Mouse (Mus musculus) limb, embryonic 12.5 days (tissue): Measurements from ENCODE around the gene Epha6. TPM values are rescaled to one million over a fixed set of nuclear protein-coding genes. Genes with fewer than 3 reads are reported as not detected.
A peak's percentile ranks its signal among the peaks of the same experiment; 100 is the strongest.

Experiments used
- ATAC-seq: fragments of 200-750 bp; cut with Nextera tagmentation; 2 replicates; pipeline ENCODE4 v1.8.0; 2017; ENCODE audit warnings: low read depth, moderate TSS enrichment; ENCODE audit not compliant: insufficient number of reproducible peaks, insufficient read depth, low FRiP score, low TSS enrichment
- H3K27ac ChIP-seq: fragments of 300-500 bp; sonication (generic); 2 replicates; pipeline ENCODE4 v1.5.1; 2016; ENCODE audit warnings: mild to moderate bottlenecking, moderate library complexity
- H3K27me3 ChIP-seq: fragments of 300-500 bp; sonication (generic); 2 replicates; pipeline ENCODE4 v1.6.1; 2016; ENCODE audit warnings: mild to moderate bottlenecking, moderate library complexity
- H3K36me3 ChIP-seq: fragments of 300-500 bp; sonication (generic); 2 replicates; pipeline ENCODE4 v1.6.1; 2016; ENCODE audit warnings: mild to moderate bottlenecking, moderate library complexity
- H3K4me1 ChIP-seq: fragments of 300-500 bp; sonication (generic); replicated peaks from 2 replicates; pipeline ENCODE4 v1.6.1; 2016
- H3K4me2 ChIP-seq: fragments of 300-500 bp; sonication (generic); 2 replicates; pipeline ENCODE4 v1.6.1; 2016; ENCODE audit warnings: mild to moderate bottlenecking, moderate library complexity
- H3K4me3 ChIP-seq: fragments of 300-500 bp; sonication (generic); replicated peaks from 2 replicates; pipeline ENCODE4 v1.5.1; 2016; ENCODE audit warnings: mild to moderate bottlenecking
- H3K9ac ChIP-seq: fragments of 300-500 bp; sonication (generic); replicated peaks from 2 replicates; pipeline ENCODE4 v1.6.1; 2016; ENCODE audit warnings: mild to moderate bottlenecking, moderate library complexity
- H3K9me3 ChIP-seq: fragments of 300-500 bp; sonication (generic); 2 replicates; pipeline ENCODE4 v1.6.1; 2016; ENCODE audit warnings: mild to moderate bottlenecking, moderate library complexity
- WGBS: fragments of 180-500 bp; shearing (Covaris S2); methylation state at CpG from one replicate; pipeline ENCODE4 v1.1.7; 2016; 5-methylcytosine and 5-hydroxymethylcytosine counted together
- polyA plus RNA-seq: library from polyadenylated mRNA; unstranded; fragments of >200 nt; fragmentation: Nextera tagmentation; extraction: Ambion mirVana; gene quantifications from 2 replicates; pipeline ENCODE4 v1.2.1, GENCODE M21; 2016

Gene Epha6
- polyA plus RNA-seq, result 0.51 TPM in 2 replicates

DNA sequence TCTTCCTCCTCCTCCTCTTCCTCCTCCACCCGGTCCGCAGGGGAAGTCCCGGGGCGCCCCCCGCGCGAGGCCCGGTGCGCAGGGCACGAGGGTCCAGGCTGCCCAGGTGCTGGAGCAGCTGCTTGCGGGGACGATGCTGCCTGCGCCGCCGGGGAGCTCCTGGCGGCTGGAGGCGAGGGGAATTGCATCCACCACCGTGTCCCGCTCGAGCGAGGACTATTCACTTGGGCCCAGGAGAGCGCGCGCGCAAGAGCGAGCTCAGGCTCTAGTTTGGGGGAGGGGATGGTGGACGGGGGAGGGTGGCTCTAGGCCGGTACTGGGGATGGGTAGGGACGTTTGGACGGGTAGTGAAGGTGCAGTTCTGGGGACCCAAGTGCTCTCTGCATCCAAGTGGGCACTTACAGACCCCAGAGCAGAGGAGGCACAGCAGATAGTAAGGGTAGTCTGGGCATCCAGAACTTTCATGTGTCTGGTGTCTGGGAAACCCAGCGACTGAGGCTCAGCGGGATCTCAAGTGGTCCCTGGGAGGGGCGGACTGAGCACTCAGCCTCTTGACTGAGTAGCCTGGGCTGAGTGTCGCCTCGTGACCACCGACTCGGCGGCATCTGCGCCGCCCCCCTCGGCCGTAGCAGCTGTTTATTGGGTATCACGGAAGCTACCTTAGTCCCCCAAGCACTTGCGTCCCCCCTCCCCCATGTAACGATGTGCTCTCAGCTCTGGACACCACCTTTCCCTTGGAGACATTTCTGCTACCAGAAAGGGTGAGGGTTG lies at the start of gene Epha6:
Gene Epha6 (minus strand): TSS at position 471 of the 771 bp plus-strand sequence.
- ATAC-seq, result peak; percentile 82
- no peak within 1 kb of the TSS for H3K27ac ChIP-seq
- peak within 1 kb of the TSS; percentile 50; the same call in 1 of the 2 replicates for H3K9ac ChIP-seq
- H3K4me2 ChIP-seq, result peak within 1 kb of the TSS; percentile 92
- peaks cover 35% of the 10 kb centered on the region for H3K27me3 ChIP-seq
- peaks cover 14% of the 10 kb centered on the region for H3K4me1 ChIP-seq
- H3K36me3 ChIP-seq, result no peaks in the 10 kb centered on the region
- H3K9me3 ChIP-seq, result no peaks in the 10 kb centered on the region
- H3K4me3 ChIP-seq, result peak within 1 kb of the TSS; percentile 50
- 1% methylated on average over 45 of the region's 45 CpGs for WGBS

DNA sequence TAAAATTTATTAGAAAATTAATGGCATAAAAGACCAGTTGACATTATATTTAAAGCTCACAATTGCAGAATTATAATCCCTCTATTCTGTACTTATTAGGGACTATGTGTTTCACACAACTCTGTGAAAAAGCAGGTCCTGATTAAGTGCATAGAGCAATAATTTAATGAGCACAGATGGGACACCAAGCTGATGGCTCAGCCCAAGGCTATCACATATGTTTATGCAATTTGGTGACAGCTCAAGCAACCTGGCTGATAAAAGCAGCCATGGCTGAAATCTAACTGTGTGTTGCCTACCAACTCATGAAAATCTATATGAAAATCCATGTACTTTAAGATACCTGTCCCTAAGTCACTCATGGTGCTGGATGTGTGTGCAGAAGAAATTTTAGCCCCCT lies 46.4 kb upstream of the Epha6 start:
- no peak overlapping the region for H3K9ac ChIP-seq
- no peak overlapping the region for H3K27ac ChIP-seq
- no peak overlapping the region for H3K4me2 ChIP-seq
- no peaks in the 10 kb centered on the region for H3K27me3 ChIP-seq
- no peak for ATAC-seq
- no peak overlapping the region for H3K4me3 ChIP-seq
- no peaks in the 10 kb centered on the region for H3K36me3 ChIP-seq
- no peaks in the 10 kb centered on the region for H3K9me3 ChIP-seq
- no peaks in the 10 kb centered on the region for H3K4me1 ChIP-seq

DNA sequence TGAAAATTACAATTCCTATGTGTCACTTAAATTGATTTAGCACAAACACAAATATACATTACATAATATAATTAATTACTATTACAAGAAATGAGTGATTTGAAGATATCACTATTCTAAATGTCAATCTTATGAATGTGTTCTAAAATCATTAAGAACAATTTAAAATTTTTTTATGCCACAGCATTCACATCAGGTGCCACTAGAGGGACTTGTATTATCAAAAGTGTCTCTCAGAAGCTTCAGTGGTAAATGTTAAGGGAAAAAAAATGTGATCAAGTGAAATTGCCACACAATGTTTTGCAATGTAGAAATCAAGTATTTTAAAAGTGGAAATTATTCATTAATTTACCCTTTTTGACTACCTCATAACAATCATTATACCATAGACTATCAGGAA lies 22.8 kb upstream of the Epha6 start:
- H3K9me3 ChIP-seq, result no peaks in the 10 kb centered on the region
- H3K27ac ChIP-seq, result no peak overlapping the region
- no peaks in the 10 kb centered on the region for H3K36me3 ChIP-seq
- H3K4me1 ChIP-seq, result no peaks in the 10 kb centered on the region
- no peak for ATAC-seq
- no peak overlapping the region for H3K4me2 ChIP-seq
- no peaks in the 10 kb centered on the region for H3K27me3 ChIP-seq
- H3K9ac ChIP-seq, result no peak overlapping the region
- no peak overlapping the region for H3K4me3 ChIP-seq

- Histone ChIP-seq H3K9ac (0 out of 2 replicates have a peak overlapping the region, but pooled peaks have one; percentile 18), H3K4me1 (peaks cover 14% of the 10 kb centered on the region), H3K27ac (no peak overlapping the region), H3K4me2 (peak overlapping the region; percentile 92), H3K27me3 (peaks cover 35% of the 10 kb centered on the region), H3K4me3 (peak overlapping the region; percentile 50), H3K9me3 (no peaks in the 10 kb centered on the region), H3K36me3 (no peaks in the 10 kb centered on the region)
- ATAC-seq, result peak; percentile 74
- WGBS, result under 1% methylated on average over 38 of the region's 38 CpGs
These were observed 677 bp upstream of the Epha6 start for GRCm38 (mm10) chr16:60605832-60606583.

GRCm38 (mm10) chr16:60604613-60605012 lies 718 bp downstream of the Epha6 start:
- peaks cover 14% of the 10 kb centered on the region for H3K4me1 ChIP-seq
- H3K36me3 ChIP-seq, result no peaks in the 10 kb centered on the region
- peaks cover 35% of the 10 kb centered on the region for H3K27me3 ChIP-seq
- H3K4me2 ChIP-seq, result peak overlapping the region; percentile 92
- H3K9me3 ChIP-seq, result no peaks in the 10 kb centered on the region
- H3K27ac ChIP-seq, result no peak overlapping the region
- ATAC-seq, result 0 out of 2 replicates have a peak, but pooled peaks have one; percentile 14
- H3K9ac ChIP-seq, result peak overlapping the region; percentile 50; the same call in 1 of the 2 replicates
- WGBS, result 4% methylated on average over 10 of the region's 10 CpGs
- peak overlapping the region; percentile 50 for H3K4me3 ChIP-seq

GRCm38 (mm10) chr16:60585322-60585721 lies 20.0 kb downstream of the Epha6 start:
- Histone ChIP-seq H3K4me1 (no peaks in the 10 kb centered on the region), H3K27ac (no peak overlapping the region), H3K4me2 (no peak overlapping the region), H3K36me3 (no peaks in the 10 kb centered on the region), H3K4me3 (no peak overlapping the region), H3K9me3 (no peaks in the 10 kb centered on the region), H3K9ac (no peak overlapping the region), H3K27me3 (no peaks in the 10 kb centered on the region)
- WGBS, result 76% methylated on average over 3 of the region's 3 CpGs
- no peak for ATAC-seq

DNA sequence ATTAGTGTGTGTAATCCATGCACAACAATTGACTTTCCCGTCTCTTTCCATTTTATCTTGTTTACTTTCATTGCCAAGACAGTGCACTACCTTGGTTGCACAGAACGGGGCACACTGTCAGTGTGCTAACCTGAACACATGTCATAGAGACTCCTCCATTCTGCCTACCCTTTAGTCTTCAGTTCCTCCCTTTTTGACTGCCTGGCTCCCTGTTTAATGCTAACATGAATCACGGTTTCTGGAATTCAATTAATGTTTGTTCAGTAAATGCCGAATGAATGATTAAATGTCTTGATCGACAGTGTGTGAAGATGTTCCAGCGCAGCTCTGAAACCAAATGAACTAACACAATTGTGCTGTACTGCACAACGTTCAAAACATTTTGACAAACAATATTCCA lies 20.6 kb downstream of the Epha6 start:
- H3K36me3 ChIP-seq, result no peaks in the 10 kb centered on the region
- H3K27ac ChIP-seq, result no peak overlapping the region
- H3K27me3 ChIP-seq, result no peaks in the 10 kb centered on the region
- no peak overlapping the region for H3K4me3 ChIP-seq
- H3K9me3 ChIP-seq, result no peaks in the 10 kb centered on the region
- no peak overlapping the region for H3K9ac ChIP-seq
- ATAC-seq, result no peak
- no peaks in the 10 kb centered on the region for H3K4me1 ChIP-seq
- WGBS, result 86% methylated on average over 7 of the region's 7 CpGs
- H3K4me2 ChIP-seq, result no peak overlapping the region

DNA sequence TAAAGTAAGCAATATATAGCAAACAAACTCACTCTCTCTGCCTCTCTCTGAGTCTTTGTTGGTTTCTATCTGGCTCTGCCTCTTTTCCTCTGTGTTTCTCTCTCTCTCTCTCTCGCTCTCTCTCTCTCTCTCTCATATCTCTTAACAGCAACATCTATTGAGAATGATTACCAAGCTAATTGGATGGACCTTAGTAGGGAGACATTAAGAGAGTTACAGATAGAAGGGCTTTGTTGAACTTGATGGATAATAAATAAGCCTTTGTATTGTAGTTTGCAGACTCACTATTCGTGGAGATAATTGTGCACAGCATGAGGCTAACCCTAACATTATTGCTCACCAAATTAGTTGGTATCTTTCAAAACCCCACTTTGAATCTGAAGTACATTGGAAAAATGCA lies 34.8 kb downstream of the Epha6 start:
- no peak overlapping the region for H3K4me3 ChIP-seq
- H3K36me3 ChIP-seq, result no peaks in the 10 kb centered on the region
- H3K9ac ChIP-seq, result no peak overlapping the region
- 74% methylated on average over 2 of the region's 2 CpGs for WGBS
- H3K27ac ChIP-seq, result no peak overlapping the region
- H3K9me3 ChIP-seq, result no peaks in the 10 kb centered on the region
- no peak overlapping the region for H3K4me2 ChIP-seq
- no peak for ATAC-seq
- no peaks in the 10 kb centered on the region for H3K27me3 ChIP-seq
- H3K4me1 ChIP-seq, result no peaks in the 10 kb centered on the region

GRCm38 (mm10) chr16:60544385-60544784 lies 60.9 kb downstream of the Epha6 start:
- no peak for ATAC-seq
- Histone ChIP-seq H3K27ac (no peak overlapping the region), H3K9ac (no peak overlapping the region), H3K9me3 (no peaks in the 10 kb centered on the region), H3K4me3 (no peak overlapping the region), H3K27me3 (no peaks in the 10 kb centered on the region), H3K4me2 (no peak overlapping the region), H3K36me3 (no peaks in the 10 kb centered on the region), H3K4me1 (no peaks in the 10 kb centered on the region)
- 73% methylated on average over 4 of the region's 4 CpGs for WGBS

GRCm38 (mm10) chr16:60538233-60538632 lies 67.1 kb downstream of the Epha6 start:
- no peak; the same call in 1 of the 2 replicates for ATAC-seq
- H3K4me1 ChIP-seq, result no peaks in the 10 kb centered on the region
- H3K4me2 ChIP-seq, result no peak overlapping the region
- H3K4me3 ChIP-seq, result no peak overlapping the region
- no peaks in the 10 kb centered on the region for H3K9me3 ChIP-seq
- no peaks in the 10 kb centered on the region for H3K36me3 ChIP-seq
- no peaks in the 10 kb centered on the region for H3K27me3 ChIP-seq
- no peak overlapping the region for H3K27ac ChIP-seq
- H3K9ac ChIP-seq, result no peak overlapping the region

DNA sequence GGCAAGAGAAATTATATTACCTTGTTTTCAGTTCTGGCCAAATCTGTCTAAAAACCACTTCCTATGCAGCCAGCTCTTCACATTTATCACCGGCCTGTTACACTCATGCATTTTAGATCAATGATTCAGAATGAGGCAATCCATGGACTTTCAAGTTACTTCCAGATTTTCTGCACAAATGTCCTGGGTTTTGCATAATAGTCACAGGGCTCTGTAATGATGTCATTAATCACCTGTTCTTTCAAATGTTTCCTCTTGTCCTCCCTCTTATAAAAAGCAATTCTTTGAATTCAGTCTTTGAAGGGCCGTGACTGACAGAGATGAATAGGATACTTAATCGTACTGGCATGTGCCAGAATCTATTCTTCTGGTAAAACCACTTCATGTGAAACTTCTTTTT lies 95.6 kb downstream of the Epha6 start:
- no peak overlapping the region for H3K4me3 ChIP-seq
- no peaks in the 10 kb centered on the region for H3K9me3 ChIP-seq
- H3K36me3 ChIP-seq, result no peaks in the 10 kb centered on the region
- no peak overlapping the region for H3K9ac ChIP-seq
- H3K27ac ChIP-seq, result no peak overlapping the region
- no peak overlapping the region for H3K4me2 ChIP-seq
- H3K4me1 ChIP-seq, result no peaks in the 10 kb centered on the region
- no peak for ATAC-seq
- H3K27me3 ChIP-seq, result no peaks in the 10 kb centered on the region
- 67% methylated on average over 3 of the region's 3 CpGs for WGBS
